Mouse (Mus musculus): ENCODE measurements around the gene Ccdc69.

DNA sequence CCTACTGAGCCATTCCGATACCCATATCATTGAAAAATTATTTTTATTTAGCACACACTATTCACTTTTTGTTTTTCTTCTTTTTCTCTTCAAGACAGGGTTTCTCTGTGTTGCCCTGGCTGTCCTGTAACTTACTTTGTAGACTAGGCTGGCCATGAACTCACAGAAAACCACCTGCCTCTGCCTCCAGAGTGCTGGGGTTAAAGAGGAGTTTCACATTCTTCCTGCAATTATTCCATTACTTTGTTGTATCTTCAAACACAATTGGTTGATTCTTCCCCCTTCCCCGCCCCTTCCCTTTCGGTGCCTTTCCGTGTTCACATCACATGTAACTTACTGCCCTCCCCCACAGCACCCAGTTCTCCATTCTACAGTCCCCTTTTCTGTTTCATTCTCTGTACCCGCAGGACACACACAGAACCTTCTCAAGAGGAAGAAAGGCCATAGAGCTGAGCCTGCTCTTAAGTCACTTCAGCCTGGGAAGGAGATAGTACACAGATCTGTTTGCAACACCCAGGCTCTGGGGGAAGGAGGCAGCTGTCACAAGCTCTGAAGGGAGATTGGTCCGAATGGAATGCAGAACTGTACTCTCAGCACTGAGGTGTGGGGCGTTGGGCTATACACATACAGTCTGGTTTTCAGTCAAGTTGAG, 35.4 kb upstream of the Ccdc69 start:
- TF ChIP-seq CTCF (IDR thresholded peaks at IDR 0.05; ENCODE audit: control insufficient read depth, insufficient read depth, insufficient read length) (no peak), MAX (IDR thresholded peaks at IDR 0.05) (no peak), MYOD1 (IDR thresholded peaks at IDR 0.05; ENCODE audit: control insufficient read depth, insufficient read length, low read depth) (no peak), USF1 (IDR thresholded peaks at IDR 0.05; ENCODE audit: low read depth) (no peak), MYOG (IDR thresholded peaks at IDR 0.05; ENCODE audit: control insufficient read depth, extremely low read depth, insufficient read length) (no peak), FOSL1 (IDR thresholded peaks at IDR 0.05; ENCODE audit: insufficient read depth, low read length, poor library complexity, severe bottlenecking) (no peak)
